Mouse (Mus musculus): ENCODE measurements at regions not wholly inside any gene's neighbourhood (a gene's known extent, or its start where the extent isn't known, plus 50 kb on each side); places are given as distances from the start of the nearest gene placed in this dataset.

GRCm38 (mm10) chr15:51392449-51393405 is 2492.0 kb upstream of the Gm7489 start:
- no peak for DNase-seq (ENCODE audit: low read depth, low spot score)

GRCm38 (mm10) chr15:51395961-51396360 is 2488.7 kb upstream of the Gm7489 start:
- DNase-seq (ENCODE audit: low read depth, low spot score): no peak

GRCm38 (mm10) chr15:51403581-51403980 is 2481.1 kb upstream of the Gm7489 start:
- DNase-seq (ENCODE audit: low read depth, low spot score): no peak

GRCm38 (mm10) chr15:51409791-51410308 is 2474.9 kb upstream of the Gm7489 start:
- no peak for DNase-seq (ENCODE audit: low read depth, low spot score)

- no peak for DNase-seq (ENCODE audit: low read depth, low spot score)
Observed at GRCm38 (mm10) chr15:51411966-51412365, 2472.7 kb upstream of the Gm7489 start.

GRCm38 (mm10) chr15:51442606-51443005 is 2442.1 kb upstream of the Gm7489 start:
- DNase-seq (ENCODE audit: low read depth, low spot score): no peak

- no peak for DNase-seq (ENCODE audit: low read depth, low spot score)
Observed at GRCm38 (mm10) chr15:51469895-51470294, 2414.8 kb upstream of the Gm7489 start.

GRCm38 (mm10) chr15:51471143-51471542 is 2413.6 kb upstream of the Gm7489 start:
- DNase-seq (ENCODE audit: low read depth, low spot score): no peak

GRCm38 (mm10) chr15:51472049-51472448 is 2412.7 kb upstream of the Gm7489 start:
- no peak for DNase-seq (ENCODE audit: low read depth, low spot score)

GRCm38 (mm10) chr15:51481856-51482255 is 2402.8 kb upstream of the Gm7489 start:
- no peak for DNase-seq (ENCODE audit: low read depth, low spot score)

- no peak for DNase-seq (ENCODE audit: low read depth, low spot score)
Observed at GRCm38 (mm10) chr15:51484207-51484606, 2400.5 kb upstream of the Gm7489 start.

GRCm38 (mm10) chr15:51485554-51485953 is 2399.2 kb upstream of the Gm7489 start:
- DNase-seq (ENCODE audit: low read depth, low spot score): no peak

- DNase-seq (ENCODE audit: low read depth, low spot score): no peak
Observed at GRCm38 (mm10) chr15:51502058-51502741, 2382.5 kb upstream of the Gm7489 start.

- no peak for DNase-seq (ENCODE audit: low read depth, low spot score)
Observed at GRCm38 (mm10) chr15:51502742-51503270, 2381.9 kb upstream of the Gm7489 start.

- no peak for DNase-seq (ENCODE audit: low read depth, low spot score)
Observed at GRCm38 (mm10) chr15:51503341-51503740, 2381.4 kb upstream of the Gm7489 start.

GRCm38 (mm10) chr15:51504016-51504760 is 2380.5 kb upstream of the Gm7489 start:
- DNase-seq (ENCODE audit: low read depth, low spot score): no peak

GRCm38 (mm10) chr15:51504789-51505188 is 2379.9 kb upstream of the Gm7489 start:
- DNase-seq (ENCODE audit: low read depth, low spot score): no peak

- no peak for DNase-seq (ENCODE audit: low read depth, low spot score)
Observed at GRCm38 (mm10) chr15:51507126-51507525, 2377.6 kb upstream of the Gm7489 start.

GRCm38 (mm10) chr15:51511319-51511718 is 2373.4 kb upstream of the Gm7489 start:
- no peak for DNase-seq (ENCODE audit: low read depth, low spot score)

GRCm38 (mm10) chr15:51536317-51536716 is 2348.4 kb upstream of the Gm7489 start:
- no peak for DNase-seq (ENCODE audit: low read depth, low spot score)

- DNase-seq (ENCODE audit: low read depth, low spot score): no peak
Observed at GRCm38 (mm10) chr15:51551216-51551775, 2333.4 kb upstream of the Gm7489 start.
